25 mouse cellular contexts compared by ENCODE assay signal in the genomic region with DNA sequence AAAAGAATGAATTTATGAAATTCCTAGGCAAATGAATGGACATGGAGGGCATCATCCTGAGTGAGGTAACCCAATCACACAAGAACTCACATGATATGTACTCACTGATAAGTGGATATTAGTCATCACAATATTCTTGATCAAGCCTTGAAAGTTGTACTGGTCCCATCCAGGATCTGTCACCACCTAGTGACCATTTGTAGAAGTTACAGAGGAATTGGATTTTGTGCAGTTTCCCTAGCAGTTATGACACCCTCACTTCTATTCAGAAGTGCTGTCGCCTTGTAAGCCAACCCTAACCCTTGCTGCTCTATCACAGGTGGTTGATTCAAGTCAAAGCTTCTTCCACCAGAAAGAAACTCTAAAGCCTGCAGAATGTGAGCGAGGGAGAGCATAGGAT. TPM values are rescaled to one million over a fixed set of nuclear protein-coding genes. Genes with fewer than 3 reads are reported as not detected.
DNase-seq lines count a peak whose midpoint lies in the region; ATAC-seq and TF ChIP-seq lines count a peak whose summit lies in the region.
"Had no signal": no experiment of that assay in that cellular context is flagged by ENCODE, and none has a peak within 500 bp of the region (broad histone marks: within the 10 kb centered on the region; RNA-seq: fewer than 3 reads in every experiment).

No protein-coding gene starts in this region.

- peak; percentile 5; the same call in 1 of the 2 replicates for TF ChIP-seq CTCF in gastrocnemius, adult 2 months (IDR thresholded peaks at IDR 0.05)
- peak; percentile 51 for TF ChIP-seq CTCF in liver, postnatal 0 days (IDR thresholded peaks at IDR 0.05; ENCODE audit: low read depth)
- peak; percentile 25 for TF ChIP-seq CTCF in Patski (IDR thresholded peaks at IDR 0.05)

- H3K4me2 ChIP-seq in liver, postnatal 0 days (ENCODE audit: low read depth, low read length) = no peak overlapping the region
- H3K4me2 ChIP-seq: embryonic facial prominence, embryonic 15.5 days; forebrain, embryonic 12.5 days; hindbrain, embryonic 14.5 days; lung, embryonic 15.5 days; stomach, embryonic 15.5 days had no signal

- H3K27me3 ChIP-seq in liver, postnatal 0 days (ENCODE audit: insufficient read depth, low read length) = no peaks in the 10 kb centered on the region
- H3K27me3 ChIP-seq in Patski = peaks cover 16% of the 10 kb centered on the region
- H3K27me3 ChIP-seq: embryonic facial prominence, embryonic 15.5 days; forebrain, embryonic 12.5 days; lung, embryonic 15.5 days; stomach, embryonic 15.5 days had no signal

- no peaks in the 10 kb centered on the region for H3K36me3 ChIP-seq in liver, postnatal 0 days (replicated peaks; ENCODE audit: insufficient read depth, low read length)
- H3K36me3 ChIP-seq: embryonic facial prominence, embryonic 15.5 days; forebrain, embryonic 12.5 days; lung, embryonic 15.5 days; stomach, embryonic 15.5 days had no signal

- intact Hi-C loops in gastrocnemius, adult 2 months (cut with DNase I) = no loop called here
- intact Hi-C loops in gastrocnemius, postnatal 14 days (cut with DNase I; ENCODE audit: low total_unique reads) = no loop called here

- in situ Hi-C loops in Patski (cut with MboI; ENCODE audit: low pct_unique_long_range_greater_than_20kb) = no loop called here

- DNase-seq in gastrocnemius, adult 2 months = no peak
- DNase-seq in gastrocnemius, postnatal 25 days = no peak
- DNase-seq in liver, postnatal 0 days = no peak
- DNase-seq in liver (no peak), Patski (ENCODE audit: low read depth, low spot score) (no peak)
- peak; percentile 7 for DNase-seq in naive thymus-derived CD4-positive, alpha-beta T cell, adult 2 months (ENCODE audit: low read depth)
- DNase-seq in gastrocnemius, postnatal 14 days = no peak
- DNase-seq in cerebellum, postnatal 14 days = no peak
- DNase-seq: adrenal gland, adult 8-10 months; B cell, adult 2 months; cerebellum, adult 2 months; heart, adult 18-20 months; kidney, adult 8-10 months; thymus, postnatal 25 days had no signal

- no peak for ATAC-seq in liver, postnatal 0 days
- ATAC-seq in Patski = no peak

- no peak for TF ChIP-seq EP300 in liver, postnatal 0 days (IDR thresholded peaks at IDR 0.05; ENCODE audit: low read depth)

- no peaks in the 10 kb centered on the region for H3K9me3 ChIP-seq in liver, postnatal 0 days (ENCODE audit: low read length)
- H3K9me3 ChIP-seq: embryonic facial prominence, embryonic 15.5 days; forebrain, embryonic 12.5 days; lung, embryonic 15.5 days; stomach, embryonic 15.5 days had no signal

- H3K4me1 ChIP-seq in liver, postnatal 0 days (ENCODE audit: insufficient read depth) = 0 out of 2 replicates have a peak, but pooled peaks cover 3% of the 10 kb centered on the region
- H3K4me1 ChIP-seq: embryonic facial prominence, embryonic 15.5 days; forebrain, embryonic 12.5 days; lung, embryonic 15.5 days; stomach, embryonic 15.5 days had no signal

- CTCF ChIA-PET in Patski (lab: Charles Lee) = interaction anchor here (0.9 to 1.4 kb wide), 3 partner anchors 16 to 75 kb away, joined by 3 to 4 read pairs (median 3); no protein-coding TSS in a partner anchor

- POLR2A ChIA-PET in Patski (lab: Charles Lee) = no interaction called here

- H3K27ac ChIP-seq in gastrocnemius, adult 2 months = no peak overlapping the region
- H3K27ac ChIP-seq in liver, postnatal 0 days (ENCODE audit: low read depth) = no peak overlapping the region
- H3K27ac ChIP-seq: embryonic facial prominence, embryonic 15.5 days; forebrain, embryonic 12.5 days; hindbrain, embryonic 14.5 days; lung, embryonic 15.5 days; stomach, embryonic 15.5 days had no signal

- no peak overlapping the region for H3K4me3 ChIP-seq in gastrocnemius, adult 2 months
- H3K4me3 ChIP-seq in liver, postnatal 0 days (ENCODE audit: low read depth, low read length) = no peak overlapping the region
- H3K4me3 ChIP-seq: embryonic facial prominence, embryonic 15.5 days; forebrain, embryonic 12.5 days; lung, embryonic 15.5 days; myocyte; stomach, embryonic 15.5 days had no signal

- H3K9ac ChIP-seq in liver, postnatal 0 days (replicated peaks) = no peak overlapping the region
- H3K9ac ChIP-seq: embryonic facial prominence, embryonic 15.5 days; forebrain, embryonic 12.5 days; hindbrain, embryonic 14.5 days; lung, embryonic 15.5 days; stomach, embryonic 15.5 days had no signal

- 63% methylated on average over 2 of the region's 2 CpGs for WGBS in liver, postnatal 0 days (ENCODE audit: insufficient replicate concordance)

RNA-seq across cellular contexts. Expression of gene Azgp1, which starts 8.2 kb away (rescaled TPM):
- not detected for total RNA-seq in gastrocnemius, adult 2 months (2021)
- not detected for total RNA-seq in gastrocnemius, postnatal 25 days (2021)
- 745 and 764 TPM in 2 replicates for polyA plus RNA-seq in liver, postnatal 0 days (2015; fragmentation: Nextera tagmentation; extraction: Ambion mirVana)
- not detected for polyA plus RNA-seq in Patski (2021)
- total RNA-seq in gastrocnemius, postnatal 14 days (2021) = not detected
- total RNA-seq: heart, adult 18-20 months; layer of hippocampus, adult 18-20 months; left cerebral cortex, adult 8-10 months had no signal
- polyA plus RNA-seq: forebrain, embryonic 12.5 days; hindbrain, embryonic 14.5 days; myocyte; small intestine, adult 2 months had no signal

RNA-seq across cellular contexts. Expression of gene Gjc3, which starts 10.3 kb away (rescaled TPM):
- under 1 TPM; 0.31 to 0.51 TPM for total RNA-seq in gastrocnemius, adult 2 months (2021)
- 1 to 10 TPM; 1.2 to 1.6 TPM for total RNA-seq in gastrocnemius, postnatal 25 days (2021)
- 0.22 and 0.26 TPM in 2 replicates for polyA plus RNA-seq in liver, postnatal 0 days (2015; fragmentation: Nextera tagmentation; extraction: Ambion mirVana)
- polyA plus RNA-seq in Patski (2021) = not detected
- 1 to 10 TPM; 3.0 to 6.7 TPM for total RNA-seq in gastrocnemius, postnatal 14 days (2021)
- polyA plus RNA-seq: forebrain, embryonic 12.5 days; myocyte had no signal

RNA-seq across cellular contexts. Expression of gene Smok3a, which starts 47.9 kb away (rescaled TPM):
- not detected for total RNA-seq in gastrocnemius, adult 2 months (2021)
- not detected for total RNA-seq in gastrocnemius, postnatal 25 days (2021)
- not detected in 2 replicates for polyA plus RNA-seq in liver, postnatal 0 days (2015; fragmentation: Nextera tagmentation; extraction: Ambion mirVana)
- polyA plus RNA-seq in Patski (2021) = not detected
- total RNA-seq in gastrocnemius, postnatal 14 days (2021) = not detected
- total RNA-seq: adrenal gland, adult 8-10 months; heart, adult 18-20 months; layer of hippocampus, adult 18-20 months; left cerebral cortex, adult 8-10 months had no signal
- polyA plus RNA-seq: cerebellum, adult 2 months; embryonic facial prominence, embryonic 15.5 days; forebrain, embryonic 12.5 days; heart, postnatal 0 days; hindbrain, embryonic 14.5 days; limb, embryonic 14.5 days; lung, embryonic 15.5 days; myocyte; small intestine, adult 2 months; stomach, embryonic 15.5 days had no signal

RNA-seq across cellular contexts. Expression of gene Smok3b, which starts 48.1 kb away (rescaled TPM):
- not detected for total RNA-seq in gastrocnemius, adult 2 months (2021)
- not detected for total RNA-seq in gastrocnemius, postnatal 25 days (2021)
- polyA plus RNA-seq in liver, postnatal 0 days (2015; fragmentation: Nextera tagmentation; extraction: Ambion mirVana) = not detected in 2 replicates
- polyA plus RNA-seq in Patski (2021) = not detected
- not detected for total RNA-seq in gastrocnemius, postnatal 14 days (2021)
- total RNA-seq: adrenal gland, adult 8-10 months; heart, adult 18-20 months; layer of hippocampus, adult 18-20 months; left cerebral cortex, adult 8-10 months had no signal
- polyA plus RNA-seq: cerebellum, adult 2 months; embryonic facial prominence, embryonic 15.5 days; forebrain, embryonic 12.5 days; heart, postnatal 0 days; hindbrain, embryonic 14.5 days; limb, embryonic 14.5 days; lung, embryonic 15.5 days; myocyte; small intestine, adult 2 months; stomach, embryonic 15.5 days had no signal

RNA-seq across cellular contexts. Expression of gene Cyp3a13, which starts 51.7 kb away (rescaled TPM):
- total RNA-seq in gastrocnemius, adult 2 months (2021) = not detected
- total RNA-seq in gastrocnemius, postnatal 25 days (2021) = under 1 TPM in 1 of 2 experiments, not detected in 1; 0.08 TPM
- polyA plus RNA-seq in liver, postnatal 0 days (2015; fragmentation: Nextera tagmentation; extraction: Ambion mirVana) = 81.3 and 89.1 TPM in 2 replicates
- polyA plus RNA-seq in Patski (2021) = 1.3 TPM
- not detected for total RNA-seq in gastrocnemius, postnatal 14 days (2021)
- polyA plus RNA-seq: forebrain, embryonic 12.5 days; hindbrain, embryonic 14.5 days had no signal
